Mouse (Mus musculus) forebrain, embryonic 10.5 days (tissue): ENCODE data around the gene Gimap8. TPM values are rescaled to one million over a fixed set of nuclear protein-coding genes. Genes with fewer than 3 reads are reported as not detected.
"Not testable (repeated sequence)": the region's sequence is repeated elsewhere in the genome, so short reads cannot be mapped to it uniquely, and the experiment has no call there.

Source experiments
- DNase-seq: peaks from one replicate; pipeline ENCODE4 v3.0.0-alpha.2; 2017; ENCODE audit warnings: low spot score; ENCODE audit errors: extremely low spot score
- H3K27ac ChIP-seq: fragments of 300-500 bp; sonication (generic); 2 replicates; pipeline ENCODE4 v1.5.1; 2016; ENCODE audit warnings: mild to moderate bottlenecking
- H3K27me3 ChIP-seq: fragments of 300-500 bp; sonication (generic); 2 replicates; pipeline ENCODE4 v1.6.1; 2016; ENCODE audit warnings: mild to moderate bottlenecking; ENCODE audit not compliant: poor library complexity, severe bottlenecking
- H3K36me3 ChIP-seq: fragments of 300-500 bp; sonication (generic); replicated peaks from 2 replicates; pipeline ENCODE4 v1.6.1; 2016; ENCODE audit warnings: mild to moderate bottlenecking, moderate library complexity
- H3K4me1 ChIP-seq: fragments of 300-500 bp; sonication (generic); 2 replicates; pipeline ENCODE4 v1.6.1; 2016
- H3K4me3 ChIP-seq: fragments of 300-500 bp; sonication (generic); 2 replicates; pipeline ENCODE4 v1.5.1; 2016; ENCODE audit warnings: mild to moderate bottlenecking, moderate library complexity
- H3K9me3 ChIP-seq: fragments of 300-500 bp; sonication (generic); 2 replicates; pipeline ENCODE4 v1.6.1; 2016; ENCODE audit warnings: mild to moderate bottlenecking, moderate library complexity
- WGBS: fragments of 180-500 bp; shearing (Covaris S2); methylation state at CpG from one replicate; pipeline ENCODE4 v1.1.7; 2016; 5-methylcytosine and 5-hydroxymethylcytosine counted together
- polyA plus RNA-seq: library from polyadenylated mRNA; unstranded; fragments of >200 nt; fragmentation: Nextera tagmentation; extraction: Ambion mirVana; gene quantifications from 2 replicates; pipeline ENCODE4 v1.2.1, GENCODE M21; 2016

Gimap8 gene
- 0.31 and 0.33 TPM in 2 replicates for polyA plus RNA-seq

- Histone ChIP-seq H3K4me1 (no peaks in the 10 kb centered on the region), H3K27me3 (no peaks in the 10 kb centered on the region), H3K4me3 (no peak within 1 kb of the TSS), H3K36me3 (no peaks in the 10 kb centered on the region), H3K27ac (no peak within 1 kb of the TSS), H3K9me3 (no peaks in the 10 kb centered on the region)
- DNase-seq: no peak
- WGBS: 55% methylated on average over 3 of the region's 3 CpGs
Measured at GRCm38 (mm10) chr6:48646995-48647394, at the start of gene Gimap8. TSS of gene Gimap8 (plus strand) at chr6:48647234.

- WGBS: 76% methylated on average over 1 of the region's 1 CpGs
- H3K27ac ChIP-seq: 0 out of 2 replicates have a peak overlapping the region, but pooled peaks have one; percentile 94
Measured at GRCm38 (mm10) chr6:48600594-48600993, 46.4 kb upstream of the Gimap8 start.

GRCm38 (mm10) chr6:48601271-48602079 lies 45.6 kb upstream of the Gimap8 start, which contains the start of gene Zfp775:
TSS of gene Zfp775 (plus strand) at chr6:48602063.
- H3K36me3 ChIP-seq: peaks cover 55% of the 10 kb centered on the region
- WGBS: 5% methylated on average over 42 of the region's 42 CpGs
- H3K9me3 ChIP-seq: peaks cover 18% of the 10 kb centered on the region
- H3K27ac ChIP-seq: peak within 1 kb of the TSS; percentile 94
- peak; percentile 95 for DNase-seq
- H3K27me3 ChIP-seq: no peaks in the 10 kb centered on the region
- peak within 1 kb of the TSS; percentile 71 for H3K4me3 ChIP-seq
- peaks cover 24% of the 10 kb centered on the region for H3K4me1 ChIP-seq

More at GRCm38 (mm10) chr6:48600594-48600993, 46.4 kb upstream of the Gimap8 start:
- no peak for DNase-seq
- no peaks in the 10 kb centered on the region for H3K27me3 ChIP-seq
- H3K4me3 ChIP-seq: no peak overlapping the region
- peaks cover 27% of the 10 kb centered on the region for H3K9me3 ChIP-seq
- peaks cover 26% of the 10 kb centered on the region for H3K4me1 ChIP-seq
- peaks cover 64% of the 10 kb centered on the region for H3K36me3 ChIP-seq

- H3K4me3 ChIP-seq: peak overlapping the region; percentile 71
- peaks cover 24% of the 10 kb centered on the region for H3K4me1 ChIP-seq
- 2% methylated on average over 28 of the region's 28 CpGs for WGBS
- peaks cover 47% of the 10 kb centered on the region for H3K36me3 ChIP-seq
- H3K27me3 ChIP-seq: no peaks in the 10 kb centered on the region
- no peak for DNase-seq
- H3K9me3 ChIP-seq: peaks cover 11% of the 10 kb centered on the region
- H3K27ac ChIP-seq: peak overlapping the region; percentile 94
Measured at GRCm38 (mm10) chr6:48602080-48602741, 44.8 kb upstream of the Gimap8 start.

GRCm38 (mm10) chr6:48608124-48608523 lies 38.9 kb upstream of the Gimap8 start:
- H3K27me3 ChIP-seq: no peaks in the 10 kb centered on the region
- H3K4me1 ChIP-seq: 0 out of 2 replicates have a peak, but pooled peaks cover 3% of the 10 kb centered on the region
- H3K4me3 ChIP-seq: no peak overlapping the region
- WGBS: 72% methylated on average over 2 of the region's 2 CpGs
- H3K27ac ChIP-seq: no peak overlapping the region
- H3K36me3 ChIP-seq: peaks cover 25% of the 10 kb centered on the region
- no peak for DNase-seq
- no peaks in the 10 kb centered on the region for H3K9me3 ChIP-seq

- Histone ChIP-seq H3K27me3 (no peaks in the 10 kb centered on the region), H3K27ac (no peak overlapping the region), H3K36me3 (peaks cover 36% of the 10 kb centered on the region), H3K4me3 (no peak overlapping the region), H3K9me3 (no peaks in the 10 kb centered on the region), H3K4me1 (0 out of 2 replicates have a peak, but pooled peaks cover 3% of the 10 kb centered on the region)
- DNase-seq: no peak
- WGBS: 65% methylated on average over 7 of the region's 7 CpGs
Measured at GRCm38 (mm10) chr6:48609512-48609911, 37.5 kb upstream of the Gimap8 start.

GRCm38 (mm10) chr6:48610657-48611056 lies 36.4 kb upstream of the Gimap8 start:
- Histone ChIP-seq H3K27me3 (no peaks in the 10 kb centered on the region), H3K36me3 (peaks cover 34% of the 10 kb centered on the region), H3K9me3 (no peaks in the 10 kb centered on the region), H3K27ac (no peak overlapping the region), H3K4me1 (0 out of 2 replicates have a peak, but pooled peaks cover 3% of the 10 kb centered on the region), H3K4me3 (no peak overlapping the region)
- no peak for DNase-seq
- 94% methylated on average over 3 of the region's 3 CpGs for WGBS

GRCm38 (mm10) chr6:48613464-48613863 lies 33.6 kb upstream of the Gimap8 start:
- DNase-seq: no peak
- no peak overlapping the region for H3K4me3 ChIP-seq
- 0 out of 2 replicates have a peak, but pooled peaks cover 3% of the 10 kb centered on the region for H3K4me1 ChIP-seq
- WGBS: 90% methylated on average over 4 of the region's 4 CpGs
- peaks cover 43% of the 10 kb centered on the region for H3K36me3 ChIP-seq
- H3K27ac ChIP-seq: no peak overlapping the region
- H3K9me3 ChIP-seq: no peaks in the 10 kb centered on the region
- no peaks in the 10 kb centered on the region for H3K27me3 ChIP-seq

GRCm38 (mm10) chr6:48614756-48615155 lies 32.3 kb upstream of the Gimap8 start:
- 96% methylated on average over 5 of the region's 5 CpGs for WGBS
- Histone ChIP-seq H3K27ac (no peak overlapping the region), H3K9me3 (no peaks in the 10 kb centered on the region)

GRCm38 (mm10) chr6:48620031-48620430 lies 27.0 kb upstream of the Gimap8 start:
- no peaks in the 10 kb centered on the region for H3K4me1 ChIP-seq
- WGBS: 95% methylated on average over 30 of the region's 30 CpGs
- H3K4me3 ChIP-seq: no peak overlapping the region
- DNase-seq: no peak
- peaks cover 2% of the 10 kb centered on the region for H3K27me3 ChIP-seq
- peaks cover 45% of the 10 kb centered on the region for H3K36me3 ChIP-seq
- H3K27ac ChIP-seq: no peak overlapping the region
- no peaks in the 10 kb centered on the region for H3K9me3 ChIP-seq

More at GRCm38 (mm10) chr6:48614756-48615155, 32.3 kb upstream of the Gimap8 start:
- Histone ChIP-seq H3K4me1 (no peaks in the 10 kb centered on the region), H3K27me3 (no peaks in the 10 kb centered on the region), H3K4me3 (no peak overlapping the region), H3K36me3 (peaks cover 53% of the 10 kb centered on the region)
- DNase-seq: no peak

GRCm38 (mm10) chr6:48622186-48622843 lies 24.7 kb upstream of the Gimap8 start:
- H3K9me3 ChIP-seq, DNase-seq, H3K4me3 ChIP-seq, H3K27ac ChIP-seq: not testable (repeated sequence)
- Histone ChIP-seq H3K27me3 (peaks cover 25% of the 10 kb centered on the region), H3K4me1 (peaks cover 11% of the 10 kb centered on the region), H3K36me3 (peaks cover 34% of the 10 kb centered on the region)
- WGBS: 83% methylated on average over 8 of the region's 8 CpGs

- Histone ChIP-seq H3K36me3 (peaks cover 31% of the 10 kb centered on the region), H3K27ac (no peak overlapping the region), H3K9me3 (no peaks in the 10 kb centered on the region), H3K27me3 (peaks cover 36% of the 10 kb centered on the region), H3K4me3 (no peak overlapping the region), H3K4me1 (peaks cover 17% of the 10 kb centered on the region)
- WGBS: 25% methylated on average over 1 of the region's 1 CpGs
- DNase-seq: no peak
Measured at GRCm38 (mm10) chr6:48623460-48623859, 23.6 kb upstream of the Gimap8 start.
